Mouse (Mus musculus) G1E (cell line): ENCODE data around the gene Olfr1511.

ENCODE experiments used
- CTCF ChIP-seq: IDR thresholded peaks from 2 replicates; pipeline ENCODE4 v1.5.1; 2012; ENCODE audit warnings: low read depth, low read length, inconsistent platforms, mixed read lengths
- GATA1 ChIP-seq: IDR thresholded peaks from 2 replicates; pipeline ENCODE4 v1.6.1; 2012; ENCODE audit warnings: borderline replicate concordance, low read length, inconsistent platforms, mixed read lengths
- GATA2 ChIP-seq: IDR thresholded peaks from 2 replicates; pipeline ENCODE4 v1.6.1; 2012; ENCODE audit warnings: low read depth, low read length, inconsistent platforms, borderline replicate concordance
- POLR2AphosphoS5 ChIP-seq: IDR thresholded peaks from 2 replicates; pipeline ENCODE4 v1.6.1; 2012; ENCODE audit warnings: low read depth, low read length, inconsistent platforms; ENCODE audit not compliant: insufficient replicate concordance
- TAL1 ChIP-seq: conservative IDR thresholded peaks from 2 replicates; pipeline ENCODE4 v1.6.1; 2012; ENCODE audit warnings: low read depth, low read length, inconsistent platforms, mixed read lengths

DNA sequence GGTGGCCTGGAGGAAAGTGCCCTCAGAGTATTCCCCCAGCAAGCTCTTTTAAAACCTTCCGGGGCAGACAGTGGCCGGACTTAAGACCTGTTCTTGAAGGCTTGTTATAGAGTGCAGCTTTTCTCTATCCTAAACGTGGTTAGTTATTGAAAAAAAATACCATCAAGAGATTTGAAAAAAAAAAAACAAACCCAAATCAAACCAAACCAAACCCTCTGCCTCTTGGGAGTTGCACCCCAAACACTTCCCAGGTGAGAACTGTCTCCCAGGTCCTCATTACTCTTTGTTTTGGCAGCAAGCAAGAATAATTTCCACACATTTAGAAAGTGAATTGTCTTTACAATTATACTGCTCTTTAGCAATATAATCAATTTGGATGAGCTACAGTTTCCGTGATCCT is at the start of gene Olfr1511:
- TF ChIP-seq GATA1 (no peak), CTCF (no peak), TAL1 (no peak), POLR2AphosphoS5 (no peak), GATA2 (no peak)
